Comparison of ENCODE assay signal across 24 mouse cellular contexts in genomic region chr15:98957475-98957874, GRCm38 (mm10). TPM values are rescaled to one million over a fixed set of nuclear protein-coding genes. Genes with fewer than 3 reads are reported as not detected.
"Had no signal": no experiment of that assay in that cellular context is flagged by ENCODE, and none has a peak within 500 bp of the region (broad histone marks: within the 10 kb centered on the region; RNA-seq: fewer than 3 reads in every experiment).

No protein-coding gene starts in this region.

- H3K4me3 ChIP-seq: liver, embryonic 12.5 days; midbrain, embryonic 10.5 days; midbrain, embryonic 12.5 days; neural tube, embryonic 12.5 days; neural tube, embryonic 15.5 days had no signal

- H3K27ac ChIP-seq: liver, embryonic 12.5 days; liver, embryonic 14.5 days; midbrain, embryonic 12.5 days; neural tube, embryonic 12.5 days had no signal

- ATAC-seq: liver, embryonic 12.5 days had no signal

- H3K9me3 ChIP-seq: liver, embryonic 12.5 days; midbrain, embryonic 12.5 days; neural tube, embryonic 12.5 days; neural tube, embryonic 15.5 days had no signal

- H3K9ac ChIP-seq: liver, embryonic 12.5 days; liver, embryonic 14.5 days; lung, embryonic 14.5 days; midbrain, embryonic 12.5 days; neural tube, embryonic 12.5 days; neural tube, embryonic 15.5 days had no signal

- H3K27me3 ChIP-seq: midbrain, embryonic 12.5 days; neural tube, embryonic 12.5 days; neural tube, embryonic 15.5 days had no signal

- DNase-seq: lung, adult 18-20 months; lung, embryonic 14.5 days; lung, postnatal 14 days; lung, postnatal 4 days; retina, postnatal 1 day; right cerebral cortex, adult 18-20 months; right cerebral cortex, postnatal 25 days; right cerebral cortex, postnatal 4 days; spleen, adult 18-20 months; thymus, adult 18-20 months; thymus, postnatal 14 days; thymus, postnatal 36 days had no signal

- H3K4me2 ChIP-seq: liver, embryonic 12.5 days; lung, embryonic 14.5 days; midbrain, embryonic 12.5 days; neural tube, embryonic 12.5 days; neural tube, embryonic 15.5 days had no signal

- H3K36me3 ChIP-seq: liver, embryonic 12.5 days; midbrain, embryonic 10.5 days; midbrain, embryonic 12.5 days; neural tube, embryonic 12.5 days; neural tube, embryonic 15.5 days had no signal

RNA-seq across cellular contexts. Expression of gene Gm49450, which starts 4.1 kb away (rescaled TPM):
- polyA plus RNA-seq: liver, embryonic 12.5 days; liver, embryonic 16.5 days; lung, embryonic 14.5 days; lung, embryonic 16.5 days; midbrain, embryonic 10.5 days; midbrain, embryonic 12.5 days; midbrain, postnatal 0 days; neural tube, embryonic 12.5 days; neural tube, embryonic 15.5 days; stomach, embryonic 14.5 days; stomach, embryonic 16.5 days; thymus, postnatal 0 days had no signal
